Mouse (Mus musculus): Measurements from ENCODE around the gene Noxred1. TPM values are rescaled to one million over a fixed set of nuclear protein-coding genes. Genes with fewer than 3 reads are reported as not detected.
A peak's percentile ranks its signal among the peaks of the same experiment; 100 is the strongest.
"Not testable (repeated sequence)": the region's sequence is repeated elsewhere in the genome, so short reads cannot be mapped to it uniquely, and the experiment has no call there.

Gene Noxred1
- total RNA-seq, 2 experiments from 2014 or later, result 0.22 TPM; not detected in 1

- DNase-seq (ENCODE audit: low spot score in 2 of 2), result no peak
These were observed 8.1 kb downstream of the Noxred1 start for GRCm38 (mm10) chr12:87230379-87230895.

GRCm38 (mm10) chr12:87229633-87230032, 8.9 kb downstream of the Noxred1 start:
- DNase-seq (ENCODE audit: low spot score in 2 of 2), result no peak

GRCm38 (mm10) chr12:87226801-87227200, 11.7 kb downstream of the Noxred1 start:
- DNase-seq (ENCODE audit: low spot score in 2 of 2), result no peak

GRCm38 (mm10) chr12:87224950-87225349, 13.6 kb downstream of the Noxred1 start:
- DNase-seq (ENCODE audit: low spot score in 2 of 2), result no peak

- DNase-seq (ENCODE audit: low spot score in 2 of 2), result peak in 1 of 2 experiments; percentile 25
These were observed 19.2 kb downstream of the Noxred1 start for GRCm38 (mm10) chr12:87219362-87219761.

GRCm38 (mm10) chr12:87217596-87217995, 20.9 kb downstream of the Noxred1 start:
- DNase-seq (ENCODE audit: low spot score in 2 of 2), result no peak

GRCm38 (mm10) chr12:87216053-87216452, 22.5 kb downstream of the Noxred1 start:
- no peak for DNase-seq (ENCODE audit: low spot score in 2 of 2)

- DNase-seq (ENCODE audit: low spot score in 2 of 2), result no peak
These were observed 25.5 kb downstream of the Noxred1 start for GRCm38 (mm10) chr12:87212844-87213606.

GRCm38 (mm10) chr12:87205789-87206188, 32.7 kb downstream of the Noxred1 start:
- not testable (repeated sequence) for DNase-seq (ENCODE audit: low spot score in 2 of 2)

GRCm38 (mm10) chr12:87201694-87202093, 36.8 kb downstream of the Noxred1 start:
- no peak for DNase-seq (ENCODE audit: low spot score in 2 of 2)

- peak; percentile 54 to 83 for DNase-seq (ENCODE audit: low spot score in 2 of 2)
These were observed 38.5 kb downstream of the Noxred1 start, which contains the start of gene Tmed8 for GRCm38 (mm10) chr12:87199973-87200586. Gene Tmed8 (minus strand): TSS chr12:87200454.

GRCm38 (mm10) chr12:87199206-87199972, 39.1 kb downstream of the Noxred1 start, which contains the start of gene Samd15:
Gene Samd15 (plus strand): TSS chr12:87199723.
- peak; percentile 29 to 35 for DNase-seq (ENCODE audit: low spot score in 2 of 2)

- no peak for DNase-seq (ENCODE audit: low spot score in 2 of 2)
These were observed 39.7 kb downstream of the Noxred1 start for GRCm38 (mm10) chr12:87198792-87199191.

GRCm38 (mm10) chr12:87196310-87196709, 42.2 kb downstream of the Noxred1 start:
- no peak for DNase-seq (ENCODE audit: low spot score in 2 of 2)

- DNase-seq (ENCODE audit: low spot score in 2 of 2), result no peak
These were observed 43.5 kb downstream of the Noxred1 start for GRCm38 (mm10) chr12:87195069-87195468.

GRCm38 (mm10) chr12:87193008-87193407, 45.5 kb downstream of the Noxred1 start:
- no peak for DNase-seq (ENCODE audit: low spot score in 2 of 2)

- no peak for DNase-seq (ENCODE audit: low spot score in 2 of 2)
These were observed 60.9 kb downstream of the Noxred1 start for GRCm38 (mm10) chr12:87177631-87178030.

GRCm38 (mm10) chr12:87175194-87175946, 63.2 kb downstream of the Noxred1 start:
- DNase-seq (ENCODE audit: low spot score in 2 of 2), result no peak
